In the genomic region with DNA sequence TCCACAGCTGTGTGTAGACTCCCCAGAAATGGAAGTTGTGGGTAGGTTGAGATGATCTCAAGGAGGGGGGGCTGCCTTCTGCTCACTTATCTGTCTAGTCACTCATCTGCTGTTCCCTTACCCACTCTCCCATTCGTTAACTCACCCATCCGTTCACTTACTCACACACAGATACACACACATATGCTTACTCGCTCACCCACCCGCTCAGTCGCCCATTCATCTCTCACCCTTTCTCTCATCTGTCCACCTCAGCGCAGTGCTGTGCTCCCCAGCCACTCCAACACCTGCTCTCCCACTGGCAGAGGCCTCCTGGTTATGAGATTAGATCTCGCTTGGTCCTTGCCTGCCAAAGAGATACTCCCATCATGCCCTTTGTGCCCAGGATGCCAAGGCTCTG, we compare ENCODE assay signal across 18 mouse cellular contexts. TPM values are rescaled to one million over a fixed set of nuclear protein-coding genes. Genes with fewer than 3 reads are reported as not detected.
"Had no signal": no experiment of that assay in that cellular context is flagged by ENCODE, and none has a peak within 500 bp of the region (broad histone marks: within the 10 kb centered on the region; RNA-seq: fewer than 3 reads in every experiment).

No protein-coding gene starts in this region.

- H3K9me3 ChIP-seq: liver, embryonic 13.5 days had no signal

- ATAC-seq: intestine, postnatal 0 days; midbrain, embryonic 16.5 days had no signal

- H3K9ac ChIP-seq: liver, embryonic 13.5 days had no signal

- H3K4me3 ChIP-seq: layer of hippocampus, adult 2 months; liver, embryonic 13.5 days; myocyte had no signal

- H3K36me3 ChIP-seq: liver, embryonic 13.5 days had no signal

- H3K27ac ChIP-seq: kidney, postnatal 0 days; layer of hippocampus, adult 2 months; liver, embryonic 13.5 days; stomach, postnatal 0 days had no signal

- H3K4me2 ChIP-seq: liver, embryonic 13.5 days; midbrain, embryonic 11.5 days had no signal

- DNase-seq: kidney, postnatal 25 days; liver, embryonic 13.5 days; lung, adult 2 months; lung, postnatal 14 days; lung, postnatal 4 days; right cerebral cortex, postnatal 4 days; thymus, adult 2 months; thymus, postnatal 14 days; thymus, postnatal 4 days had no signal

- H3K4me1 ChIP-seq: liver, embryonic 13.5 days had no signal

RNA-seq across cellular contexts. Expression of gene Igsf21, which starts 22.1 kb away (rescaled TPM):
- polyA plus RNA-seq: liver, adult 2 months; liver, embryonic 16.5 days; myocyte had no signal
